Mouse (Mus musculus): Measurements from ENCODE around the gene Aoc1. TPM values are rescaled to one million over a fixed set of nuclear protein-coding genes. Genes with fewer than 3 reads are reported as not detected.

Aoc1 gene
- polyA plus RNA-seq (2015; fragmentation: Nextera tagmentation; extraction: Ambion mirVana): not detected in 2 replicates

GRCm38 (mm10) chr6:48872596-48872995, at the start of gene Aoc1:
Aoc1 (plus strand) TSS chr6:48872896.
- Histone ChIP-seq H3K9ac (ENCODE audit: low read depth, low read length) (no peak within 1 kb of the TSS), H3K4me2 (ENCODE audit: low read length) (no peak within 1 kb of the TSS), H3K27me3 (replicated peaks; ENCODE audit: control insufficient read depth, insufficient read depth, low read length) (no peaks in the 10 kb centered on the region), H3K9me3 (ENCODE audit: control insufficient read depth, low read length) (no peaks in the 10 kb centered on the region), H3K4me3 (ENCODE audit: low read length) (no peak within 1 kb of the TSS), H3K36me3 (ENCODE audit: control insufficient read depth, insufficient read depth, low read length) (no peaks in the 10 kb centered on the region), H3K27ac (ENCODE audit: low read depth, low read length) (no peak within 1 kb of the TSS), H3K4me1 (ENCODE audit: control insufficient read depth, insufficient read depth, low read depth, low read length) (no peaks in the 10 kb centered on the region)
- WGBS: 87% methylated on average over 5 of the region's 5 CpGs
- ATAC-seq: no peak

GRCm38 (mm10) chr6:48825016-48825415, 47.7 kb upstream of the Aoc1 start:
- H3K9ac ChIP-seq (ENCODE audit: low read depth, low read length): no peak overlapping the region
- no peaks in the 10 kb centered on the region for H3K27me3 ChIP-seq (replicated peaks; ENCODE audit: control insufficient read depth, insufficient read depth, low read length)
- 69% methylated on average over 7 of the region's 7 CpGs for WGBS
- no peak overlapping the region for H3K4me2 ChIP-seq (ENCODE audit: low read length)
- no peaks in the 10 kb centered on the region for H3K9me3 ChIP-seq (ENCODE audit: control insufficient read depth, low read length)
- no peaks in the 10 kb centered on the region for H3K36me3 ChIP-seq (ENCODE audit: control insufficient read depth, insufficient read depth, low read length)
- no peak overlapping the region for H3K4me3 ChIP-seq (ENCODE audit: low read length)
- ATAC-seq: no peak
- H3K4me1 ChIP-seq (ENCODE audit: control insufficient read depth, insufficient read depth, low read depth, low read length): no peaks in the 10 kb centered on the region
- H3K27ac ChIP-seq (ENCODE audit: low read depth, low read length): no peak overlapping the region

- Histone ChIP-seq H3K9ac (ENCODE audit: low read depth, low read length) (no peak overlapping the region), H3K27me3 (replicated peaks; ENCODE audit: control insufficient read depth, insufficient read depth, low read length) (no peaks in the 10 kb centered on the region), H3K4me3 (ENCODE audit: low read length) (no peak overlapping the region), H3K27ac (ENCODE audit: low read depth, low read length) (no peak overlapping the region), H3K9me3 (ENCODE audit: control insufficient read depth, low read length) (no peaks in the 10 kb centered on the region), H3K36me3 (ENCODE audit: control insufficient read depth, insufficient read depth, low read length) (peaks cover 8% of the 10 kb centered on the region), H3K4me2 (ENCODE audit: low read length) (no peak overlapping the region), H3K4me1 (ENCODE audit: control insufficient read depth, insufficient read depth, low read depth, low read length) (no peaks in the 10 kb centered on the region)
- WGBS: 84% methylated on average over 1 of the region's 1 CpGs
- no peak for ATAC-seq
These were observed 43.7 kb upstream of the Aoc1 start for GRCm38 (mm10) chr6:48828976-48829375.

- no peak overlapping the region for H3K9ac ChIP-seq (ENCODE audit: low read depth, low read length)
- H3K4me1 ChIP-seq (ENCODE audit: control insufficient read depth, insufficient read depth, low read depth, low read length): no peaks in the 10 kb centered on the region
- H3K27me3 ChIP-seq (replicated peaks; ENCODE audit: control insufficient read depth, insufficient read depth, low read length): no peaks in the 10 kb centered on the region
- H3K27ac ChIP-seq (ENCODE audit: low read depth, low read length): no peak overlapping the region
- no peaks in the 10 kb centered on the region for H3K9me3 ChIP-seq (ENCODE audit: control insufficient read depth, low read length)
- peaks cover 15% of the 10 kb centered on the region for H3K36me3 ChIP-seq (ENCODE audit: control insufficient read depth, insufficient read depth, low read length)
- H3K4me3 ChIP-seq (ENCODE audit: low read length): no peak overlapping the region
- ATAC-seq: no peak
- H3K4me2 ChIP-seq (ENCODE audit: low read length): no peak overlapping the region
These were observed 43.0 kb upstream of the Aoc1 start for GRCm38 (mm10) chr6:48829651-48830050.

- no peak overlapping the region for H3K9ac ChIP-seq (ENCODE audit: low read depth, low read length)
- no peaks in the 10 kb centered on the region for H3K9me3 ChIP-seq (ENCODE audit: control insufficient read depth, low read length)
- H3K36me3 ChIP-seq (ENCODE audit: control insufficient read depth, insufficient read depth, low read length): peaks cover 16% of the 10 kb centered on the region
- H3K27ac ChIP-seq (ENCODE audit: low read depth, low read length): no peak overlapping the region
- H3K4me1 ChIP-seq (ENCODE audit: control insufficient read depth, insufficient read depth, low read depth, low read length): no peaks in the 10 kb centered on the region
- 73% methylated on average over 1 of the region's 1 CpGs for WGBS
- H3K27me3 ChIP-seq (replicated peaks; ENCODE audit: control insufficient read depth, insufficient read depth, low read length): no peaks in the 10 kb centered on the region
- no peak overlapping the region for H3K4me2 ChIP-seq (ENCODE audit: low read length)
- H3K4me3 ChIP-seq (ENCODE audit: low read length): no peak overlapping the region
- no peak for ATAC-seq
These were observed 42.5 kb upstream of the Aoc1 start for GRCm38 (mm10) chr6:48830241-48830640.

GRCm38 (mm10) chr6:48831141-48831540, 41.6 kb upstream of the Aoc1 start:
- H3K27me3 ChIP-seq (replicated peaks; ENCODE audit: control insufficient read depth, insufficient read depth, low read length): no peaks in the 10 kb centered on the region
- WGBS: 80% methylated on average over 5 of the region's 5 CpGs
- H3K27ac ChIP-seq (ENCODE audit: low read depth, low read length): no peak overlapping the region
- H3K36me3 ChIP-seq (ENCODE audit: control insufficient read depth, insufficient read depth, low read length): peaks cover 16% of the 10 kb centered on the region
- ATAC-seq: no peak
- H3K9me3 ChIP-seq (ENCODE audit: control insufficient read depth, low read length): no peaks in the 10 kb centered on the region
- H3K9ac ChIP-seq (ENCODE audit: low read depth, low read length): no peak overlapping the region
- no peak overlapping the region for H3K4me3 ChIP-seq (ENCODE audit: low read length)
- no peak overlapping the region for H3K4me2 ChIP-seq (ENCODE audit: low read length)
- no peaks in the 10 kb centered on the region for H3K4me1 ChIP-seq (ENCODE audit: control insufficient read depth, insufficient read depth, low read depth, low read length)

- no peaks in the 10 kb centered on the region for H3K27me3 ChIP-seq (replicated peaks; ENCODE audit: control insufficient read depth, insufficient read depth, low read length)
- H3K36me3 ChIP-seq (ENCODE audit: control insufficient read depth, insufficient read depth, low read length): peaks cover 16% of the 10 kb centered on the region
- no peak overlapping the region for H3K4me3 ChIP-seq (ENCODE audit: low read length)
- no peak overlapping the region for H3K27ac ChIP-seq (ENCODE audit: low read depth, low read length)
- no peak for ATAC-seq
- H3K4me2 ChIP-seq (ENCODE audit: low read length): no peak overlapping the region
- H3K9ac ChIP-seq (ENCODE audit: low read depth, low read length): no peak overlapping the region
- no peaks in the 10 kb centered on the region for H3K4me1 ChIP-seq (ENCODE audit: control insufficient read depth, insufficient read depth, low read depth, low read length)
- WGBS: 86% methylated on average over 1 of the region's 1 CpGs
- no peaks in the 10 kb centered on the region for H3K9me3 ChIP-seq (ENCODE audit: control insufficient read depth, low read length)
These were observed 40.3 kb upstream of the Aoc1 start for GRCm38 (mm10) chr6:48832426-48832825.

- peaks cover 16% of the 10 kb centered on the region for H3K36me3 ChIP-seq (ENCODE audit: control insufficient read depth, insufficient read depth, low read length)
- WGBS: 93% methylated on average over 4 of the region's 4 CpGs
- no peak overlapping the region for H3K4me3 ChIP-seq (ENCODE audit: low read length)
- H3K4me1 ChIP-seq (ENCODE audit: control insufficient read depth, insufficient read depth, low read depth, low read length): no peaks in the 10 kb centered on the region
- H3K9me3 ChIP-seq (ENCODE audit: control insufficient read depth, low read length): no peaks in the 10 kb centered on the region
- no peak overlapping the region for H3K4me2 ChIP-seq (ENCODE audit: low read length)
- H3K27ac ChIP-seq (ENCODE audit: low read depth, low read length): no peak overlapping the region
- no peak overlapping the region for H3K9ac ChIP-seq (ENCODE audit: low read depth, low read length)
- ATAC-seq: no peak
- H3K27me3 ChIP-seq (replicated peaks; ENCODE audit: control insufficient read depth, insufficient read depth, low read length): no peaks in the 10 kb centered on the region
These were observed 39.2 kb upstream of the Aoc1 start for GRCm38 (mm10) chr6:48833515-48833914.

- H3K4me3 ChIP-seq (ENCODE audit: low read length): no peak overlapping the region
- H3K4me2 ChIP-seq (ENCODE audit: low read length): no peak overlapping the region
- no peak for ATAC-seq
- H3K9me3 ChIP-seq (ENCODE audit: control insufficient read depth, low read length): no peaks in the 10 kb centered on the region
- peaks cover 4% of the 10 kb centered on the region for H3K4me1 ChIP-seq (ENCODE audit: control insufficient read depth, insufficient read depth, low read depth, low read length)
- no peaks in the 10 kb centered on the region for H3K27me3 ChIP-seq (replicated peaks; ENCODE audit: control insufficient read depth, insufficient read depth, low read length)
- H3K9ac ChIP-seq (ENCODE audit: low read depth, low read length): no peak overlapping the region
- 87% methylated on average over 5 of the region's 5 CpGs for WGBS
- H3K27ac ChIP-seq (ENCODE audit: low read depth, low read length): no peak overlapping the region
- H3K36me3 ChIP-seq (ENCODE audit: control insufficient read depth, insufficient read depth, low read length): peaks cover 16% of the 10 kb centered on the region
These were observed 37.5 kb upstream of the Aoc1 start for GRCm38 (mm10) chr6:48835241-48835640.

- Histone ChIP-seq H3K9ac (ENCODE audit: low read depth, low read length) (no peak overlapping the region), H3K9me3 (ENCODE audit: control insufficient read depth, low read length) (no peaks in the 10 kb centered on the region), H3K4me3 (ENCODE audit: low read length) (no peak overlapping the region), H3K4me1 (ENCODE audit: control insufficient read depth, insufficient read depth, low read depth, low read length) (peaks cover 12% of the 10 kb centered on the region), H3K4me2 (ENCODE audit: low read length) (no peak overlapping the region), H3K27ac (ENCODE audit: low read depth, low read length) (no peak overlapping the region), H3K27me3 (replicated peaks; ENCODE audit: control insufficient read depth, insufficient read depth, low read length) (no peaks in the 10 kb centered on the region), H3K36me3 (ENCODE audit: control insufficient read depth, insufficient read depth, low read length) (peaks cover 16% of the 10 kb centered on the region)
- ATAC-seq: no peak
- WGBS: 86% methylated on average over 5 of the region's 5 CpGs
These were observed 36.5 kb upstream of the Aoc1 start for GRCm38 (mm10) chr6:48836146-48836545.
